ENCODE assay signal across 34 mouse cellular contexts in genomic region chr11:92858170-92858569, GRCm38 (mm10).
"Had no signal": no experiment of that assay in that cellular context is flagged by ENCODE, and none has a peak within 500 bp of the region (broad histone marks: within the 10 kb centered on the region; RNA-seq: fewer than 3 reads in every experiment).

No protein-coding gene starts in this region.

- DNase-seq: heart, postnatal 10 days; heart, postnatal 14 days; heart, postnatal 36 days; heart, postnatal 4 days; kidney, adult 11 months; kidney, adult 18-20 months; kidney, adult 2 months; kidney, adult 8-10 months; kidney, adult 9 months; kidney, postnatal 10 days; kidney, postnatal 14 days; kidney, postnatal 25 days; kidney, postnatal 36 days; kidney, postnatal 4 days; layer of hippocampus, adult 9-11 months; layer of hippocampus, postnatal 36 days had no signal

- H3K4me3 ChIP-seq: heart, embryonic 10.5 days; heart, embryonic 12.5 days; heart, embryonic 13.5 days; heart, embryonic 15.5 days; hindbrain, embryonic 10.5 days; hindbrain, embryonic 12.5 days; hindbrain, embryonic 13.5 days; hindbrain, embryonic 15.5 days; intestine, embryonic 15.5 days; kidney, embryonic 15.5 days; layer of hippocampus, adult 2 months had no signal

- ATAC-seq: hindbrain, embryonic 16.5 days; hindbrain, postnatal 0 days; inflammation-experienced regulatory T-cells, adult 6 months; intestine, embryonic 15.5 days; intestine, embryonic 16.5 days; intestine, postnatal 0 days had no signal

- H3K27ac ChIP-seq: heart, embryonic 10.5 days; heart, embryonic 13.5 days; heart, embryonic 15.5 days; hindbrain, embryonic 10.5 days; hindbrain, embryonic 12.5 days; hindbrain, embryonic 13.5 days; hindbrain, embryonic 14.5 days; hindbrain, embryonic 15.5 days; hindbrain, postnatal 0 days; intestine, embryonic 15.5 days; kidney, embryonic 15.5 days; kidney, postnatal 0 days; layer of hippocampus, adult 2 months had no signal
